Mouse (Mus musculus) midbrain, embryonic 15.5 days (tissue): ENCODE results near the gene Pgam1. TPM values are rescaled to one million over a fixed set of nuclear protein-coding genes. Genes with fewer than 3 reads are reported as not detected.
"Not testable (repeated sequence)": the region's sequence is repeated elsewhere in the genome, so short reads cannot be mapped to it uniquely, and the experiment has no call there.

Source experiments
- ATAC-seq: fragments of 200-750 bp; cut with Nextera tagmentation; replicated peaks from 2 replicates; pipeline ENCODE4 v1.8.0; 2017; ENCODE audit warnings: moderate TSS enrichment
- H3K27ac ChIP-seq: fragments of 300-500 bp; sonication (generic); 2 replicates; pipeline ENCODE4 v1.5.1; 2015; ENCODE audit warnings: mild to moderate bottlenecking, inconsistent platforms
- H3K27me3 ChIP-seq: fragments of 300-500 bp; sonication (generic); replicated peaks from 2 replicates; pipeline ENCODE4 v1.6.1; 2015; ENCODE audit warnings: inconsistent platforms
- H3K36me3 ChIP-seq: fragments of 300-500 bp; sonication (generic); replicated peaks from 2 replicates; pipeline ENCODE4 v1.6.1; 2015; ENCODE audit warnings: inconsistent platforms
- H3K4me1 ChIP-seq: fragments of 300-500 bp; sonication (generic); 2 replicates; pipeline ENCODE4 v1.6.1; 2015; ENCODE audit warnings: inconsistent platforms
- H3K4me2 ChIP-seq: fragments of 300-500 bp; sonication (generic); 2 replicates; pipeline ENCODE4 v1.6.1; 2015; ENCODE audit warnings: inconsistent platforms, mild to moderate bottlenecking, moderate library complexity
- H3K4me3 ChIP-seq: fragments of 300-500 bp; sonication (generic); 2 replicates; pipeline ENCODE4 v1.5.1; 2015; ENCODE audit warnings: mild to moderate bottlenecking, inconsistent platforms
- H3K9ac ChIP-seq: fragments of 300-500 bp; sonication (generic); 2 replicates; pipeline ENCODE4 v1.6.1; 2015; ENCODE audit warnings: mild to moderate bottlenecking, inconsistent platforms
- H3K9me3 ChIP-seq: fragments of 300-500 bp; sonication (generic); 2 replicates; pipeline ENCODE4 v1.6.1; 2016; ENCODE audit warnings: inconsistent platforms
- WGBS: fragments of 180-500 bp; shearing (Covaris S2); methylation state at CpG from one replicate; pipeline ENCODE4 v1.1.7; 2015; ENCODE audit warnings: mixed read lengths; 5-methylcytosine and 5-hydroxymethylcytosine counted together
- polyA plus RNA-seq: library from polyadenylated mRNA; unstranded; fragments of >200 nt; fragmentation: Nextera tagmentation; extraction: Ambion mirVana; gene quantifications from 2 replicates; pipeline ENCODE4 v1.2.1, GENCODE M21; 2015

Pgam1 gene
- polyA plus RNA-seq, result 484 and 515 TPM in 2 replicates

DNA sequence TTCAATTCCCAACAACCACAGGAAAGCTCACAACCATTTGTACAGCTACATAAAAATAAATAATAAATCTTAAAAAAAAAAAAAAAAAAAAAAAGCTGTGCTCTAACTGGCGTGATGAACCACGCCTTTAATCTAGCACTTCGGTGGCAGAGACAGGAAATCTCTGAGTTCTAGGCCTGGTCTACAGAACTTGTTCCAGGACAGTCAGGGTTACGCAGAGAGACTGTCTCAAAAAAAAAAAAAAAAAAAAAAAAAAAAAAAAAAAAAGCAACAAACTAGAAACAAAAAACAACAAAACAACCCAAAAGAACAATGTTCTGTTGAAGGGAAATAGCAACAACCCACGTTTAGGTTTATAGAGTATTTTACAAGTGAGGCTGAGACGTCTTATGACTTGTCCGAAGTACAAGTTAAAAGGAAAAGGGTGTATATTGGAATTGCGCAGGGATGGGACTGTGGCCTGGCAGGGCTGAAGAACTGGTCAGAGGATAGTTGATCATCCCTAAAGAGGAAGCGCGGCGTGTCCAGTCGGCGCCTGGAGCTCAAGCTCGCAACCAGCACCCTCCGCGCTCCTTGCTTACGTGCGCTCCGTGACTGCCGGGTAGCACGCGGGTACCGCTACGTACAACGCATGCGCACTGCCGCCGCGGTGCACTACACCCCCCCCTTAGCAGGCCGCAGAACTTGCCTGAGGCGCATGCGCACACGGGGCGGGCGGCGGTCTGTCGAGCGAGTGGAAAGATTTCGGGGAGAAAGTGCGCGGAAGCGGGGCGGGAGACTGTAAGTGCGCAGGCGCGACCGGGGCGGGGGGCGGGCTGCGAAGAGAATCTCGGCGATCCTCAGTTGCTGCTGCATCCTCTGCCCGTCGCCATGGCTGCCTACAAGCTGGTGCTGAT, at the start of gene Pgam1:
Gene Pgam1, plus strand, starts transcription at position 746 of the 896 bp plus-strand sequence.
- H3K9ac ChIP-seq, result peak within 1 kb of the TSS; percentile 68
- peaks cover 23% of the 10 kb centered on the region for H3K4me1 ChIP-seq
- H3K27me3 ChIP-seq, result no peaks in the 10 kb centered on the region
- peaks cover 7% of the 10 kb centered on the region; the same call in 1 of the 2 replicates for H3K36me3 ChIP-seq
- peak; percentile 93 for ATAC-seq
- H3K4me3 ChIP-seq, result peak within 1 kb of the TSS; percentile 64
- WGBS, result 5% methylated on average over 54 of the region's 54 CpGs
- H3K27ac ChIP-seq, result peak within 1 kb of the TSS; percentile 94
- H3K9me3 ChIP-seq, result no peaks in the 10 kb centered on the region
- H3K4me2 ChIP-seq, result peak within 1 kb of the TSS; percentile 88

DNA sequence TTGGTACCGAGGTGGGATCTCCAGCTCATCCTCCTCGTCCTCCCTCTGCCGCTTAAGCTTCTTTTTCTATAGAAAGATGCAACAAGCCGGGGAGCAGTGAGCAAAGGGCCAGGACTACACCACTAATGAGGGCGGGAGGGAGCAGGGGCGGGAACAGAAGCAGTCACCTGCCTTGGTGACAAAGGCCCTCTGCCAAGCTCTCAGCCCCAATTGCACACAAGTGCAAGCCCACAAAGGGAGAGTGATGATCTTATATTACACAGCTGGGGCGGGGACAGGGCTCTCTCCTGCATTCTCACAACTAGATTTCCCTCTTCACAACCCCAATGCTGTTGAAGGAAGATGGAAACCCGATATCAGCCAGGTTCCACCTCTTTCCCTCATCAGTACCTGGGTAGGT, 45.0 kb upstream of the Pgam1 start:
- H3K9me3 ChIP-seq, result no peaks in the 10 kb centered on the region
- no peak overlapping the region for H3K4me3 ChIP-seq
- no peak for ATAC-seq
- no peak overlapping the region for H3K4me2 ChIP-seq
- H3K9ac ChIP-seq, result no peak overlapping the region
- no peaks in the 10 kb centered on the region for H3K27me3 ChIP-seq
- peaks cover 32% of the 10 kb centered on the region for H3K36me3 ChIP-seq
- H3K27ac ChIP-seq, result no peak overlapping the region
- whole genome bisulfite sequencing, result 89% methylated on average over 8 of the region's 8 CpGs
- no peaks in the 10 kb centered on the region for H3K4me1 ChIP-seq

DNA sequence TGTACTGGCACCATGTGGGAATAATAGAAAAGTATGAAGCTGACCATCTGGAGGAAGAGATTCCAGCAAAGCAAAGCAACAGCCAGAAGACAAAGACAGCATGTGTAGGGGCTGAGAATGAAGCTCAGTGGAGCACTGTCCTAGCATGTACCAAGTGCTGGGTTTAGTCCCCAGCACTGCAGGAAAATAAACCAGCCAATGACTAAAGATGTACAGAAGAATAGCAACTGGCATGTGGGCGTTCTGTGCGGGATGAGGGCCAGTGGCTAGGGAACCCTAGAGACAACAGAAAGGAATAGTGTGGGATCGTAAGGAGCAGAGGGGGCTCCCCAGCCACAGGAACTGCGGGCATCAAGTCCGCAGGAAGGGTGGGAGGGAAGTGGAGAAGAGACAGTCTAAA, 42.4 kb upstream of the Pgam1 start:
- Histone ChIP-seq H3K4me3 (no peak overlapping the region), H3K4me1 (no peaks in the 10 kb centered on the region), H3K36me3 (peaks cover 42% of the 10 kb centered on the region), H3K27ac (no peak overlapping the region), H3K9me3 (no peaks in the 10 kb centered on the region), H3K27me3 (no peaks in the 10 kb centered on the region), H3K4me2 (no peak overlapping the region), H3K9ac (no peak overlapping the region)
- 96% methylated on average over 5 of the region's 5 CpGs for WGBS
- no peak for ATAC-seq

DNA sequence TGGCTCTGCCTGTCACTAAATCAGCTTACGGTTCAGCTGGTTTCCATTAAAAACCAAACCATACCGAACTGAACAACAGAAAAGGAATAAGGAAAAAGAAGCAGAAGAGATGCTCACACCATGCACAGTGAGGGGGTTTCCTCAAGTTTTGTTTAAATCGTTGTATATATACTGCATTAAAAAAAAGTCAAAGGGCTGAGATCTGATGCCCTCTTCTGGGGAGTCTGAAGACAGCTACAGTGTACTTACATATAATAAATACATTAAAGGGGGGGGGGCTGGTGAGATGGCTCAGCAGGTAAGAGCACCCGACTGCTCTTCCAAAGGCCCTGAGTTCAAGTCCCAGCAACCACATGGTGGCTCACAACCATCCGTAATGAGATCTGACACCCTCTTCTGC, 41.8 kb upstream of the Pgam1 start:
- not testable (repeated sequence) for H3K27ac ChIP-seq, H3K4me1 ChIP-seq, H3K9ac ChIP-seq, H3K9me3 ChIP-seq, ATAC-seq, H3K27me3 ChIP-seq, H3K4me2 ChIP-seq, H3K4me3 ChIP-seq
- WGBS, result 82% methylated on average over 5 of the region's 5 CpGs
- H3K36me3 ChIP-seq, result peaks cover 49% of the 10 kb centered on the region

DNA sequence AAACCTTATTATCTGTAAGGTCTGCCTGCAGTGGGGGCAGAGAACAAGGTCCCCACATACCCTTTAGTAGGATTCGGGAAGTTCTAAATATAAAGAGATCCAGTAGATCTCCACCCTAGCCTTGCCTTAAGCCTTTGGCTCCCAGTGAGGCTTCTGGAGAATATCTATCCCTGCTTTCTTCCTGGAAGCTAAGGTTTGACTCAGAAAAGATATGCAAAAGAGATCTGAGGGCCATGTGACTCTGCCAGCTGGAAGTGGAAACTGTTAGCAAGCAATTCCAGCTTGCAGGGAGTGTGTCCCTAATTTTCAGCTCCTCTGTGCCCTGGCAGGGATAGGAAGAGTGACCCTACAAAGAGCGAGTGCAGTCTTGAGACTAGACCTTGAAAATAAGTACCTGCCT, 39.4 kb upstream of the Pgam1 start:
- WGBS, result 93% methylated on average over 2 of the region's 2 CpGs
- ATAC-seq, result no peak
- H3K36me3 ChIP-seq, result peaks cover 52% of the 10 kb centered on the region

DNA sequence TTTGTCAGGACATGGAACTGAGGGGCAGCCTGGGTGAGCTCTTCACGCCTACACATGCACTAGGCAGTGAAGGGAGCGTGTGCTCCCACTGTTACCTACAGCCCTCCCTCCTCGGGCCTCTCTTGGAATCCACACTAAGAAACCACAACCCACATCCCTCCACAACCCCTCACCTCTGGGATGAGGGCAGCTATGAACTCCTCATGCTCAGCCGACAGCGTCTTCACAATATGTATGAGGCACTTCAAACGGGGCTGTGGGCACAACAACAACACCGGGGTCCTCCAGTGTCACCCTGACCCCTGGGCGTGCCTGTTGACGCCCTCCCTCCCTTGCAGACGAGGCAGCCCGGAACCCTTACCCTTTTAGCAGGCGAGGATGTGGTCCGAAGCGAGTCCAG, 37.4 kb upstream of the Pgam1 start:
- Histone ChIP-seq H3K4me3 (no peak overlapping the region), H3K27ac (no peak overlapping the region), H3K4me2 (no peak overlapping the region), H3K9ac (no peak overlapping the region), H3K9me3 (no peaks in the 10 kb centered on the region), H3K27me3 (no peaks in the 10 kb centered on the region), H3K4me1 (no peaks in the 10 kb centered on the region), H3K36me3 (peaks cover 46% of the 10 kb centered on the region)
- 92% methylated on average over 14 of the region's 14 CpGs for WGBS
- ATAC-seq, result no peak

More for the DNA sequence above, 39.4 kb upstream of the Pgam1 start:
- no peaks in the 10 kb centered on the region for H3K27me3 ChIP-seq
- H3K4me1 ChIP-seq, result no peaks in the 10 kb centered on the region
- H3K27ac ChIP-seq, result no peak overlapping the region
- no peak overlapping the region for H3K4me3 ChIP-seq
- no peaks in the 10 kb centered on the region for H3K9me3 ChIP-seq
- no peak overlapping the region for H3K9ac ChIP-seq
- H3K4me2 ChIP-seq, result no peak overlapping the region

DNA sequence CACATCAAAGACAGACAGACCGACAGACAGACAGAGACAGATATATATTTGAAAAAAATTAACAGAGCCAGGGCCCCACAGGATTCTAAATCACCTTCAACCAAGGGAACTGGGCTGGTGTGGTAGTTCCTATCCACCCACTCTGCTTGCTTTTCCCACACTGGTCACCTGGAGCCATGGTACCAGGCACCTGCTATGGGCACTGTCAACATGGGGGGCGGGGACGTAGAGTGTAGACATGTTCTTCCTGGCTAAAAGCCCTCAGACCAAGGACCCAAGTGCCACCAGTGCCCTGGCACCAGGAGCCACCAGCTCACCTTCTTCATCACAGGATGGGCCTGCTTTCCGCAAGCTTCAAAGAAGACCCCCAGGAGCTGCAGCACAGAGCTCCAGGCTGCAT, 29.9 kb upstream of the Pgam1 start:
- no peaks in the 10 kb centered on the region for H3K9me3 ChIP-seq
- no peak overlapping the region for H3K4me2 ChIP-seq
- no peaks in the 10 kb centered on the region for H3K27me3 ChIP-seq
- no peak overlapping the region for H3K27ac ChIP-seq
- H3K4me1 ChIP-seq, result no peaks in the 10 kb centered on the region
- H3K36me3 ChIP-seq, result peaks cover 39% of the 10 kb centered on the region; the same call in 1 of the 2 replicates
- H3K4me3 ChIP-seq, result no peak overlapping the region
- 95% methylated on average over 4 of the region's 4 CpGs for WGBS
- ATAC-seq, result no peak
- no peak overlapping the region for H3K9ac ChIP-seq

DNA sequence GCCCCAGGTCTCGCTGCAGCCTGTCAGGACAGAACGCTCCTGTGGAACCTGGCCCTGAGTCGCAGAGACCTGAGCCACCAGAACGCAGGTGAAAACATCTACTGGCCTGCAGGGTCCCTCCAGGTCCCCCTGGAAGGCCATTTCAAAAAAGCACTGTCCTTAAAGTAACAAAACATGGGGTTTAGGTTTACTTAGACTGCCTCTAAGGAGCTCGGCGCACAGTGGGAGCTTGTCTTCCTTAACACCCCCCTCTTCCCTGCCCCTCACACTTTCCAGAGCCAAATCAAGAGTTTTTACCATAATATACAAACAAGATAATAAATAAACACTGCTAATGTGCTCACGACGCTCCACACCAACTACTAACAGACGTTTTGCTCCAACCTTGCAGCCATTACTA, 27.8 kb upstream of the Pgam1 start:
- peaks cover 38% of the 10 kb centered on the region; the same call in 1 of the 2 replicates for H3K36me3 ChIP-seq
- no peak overlapping the region for H3K27ac ChIP-seq
- no peak overlapping the region for H3K4me3 ChIP-seq
- H3K9me3 ChIP-seq, result no peaks in the 10 kb centered on the region
- H3K27me3 ChIP-seq, result no peaks in the 10 kb centered on the region
- ATAC-seq, result no peak
- no peaks in the 10 kb centered on the region for H3K4me1 ChIP-seq
- H3K4me2 ChIP-seq, result no peak overlapping the region
- no peak overlapping the region for H3K9ac ChIP-seq
- WGBS, result 94% methylated on average over 9 of the region's 9 CpGs

DNA sequence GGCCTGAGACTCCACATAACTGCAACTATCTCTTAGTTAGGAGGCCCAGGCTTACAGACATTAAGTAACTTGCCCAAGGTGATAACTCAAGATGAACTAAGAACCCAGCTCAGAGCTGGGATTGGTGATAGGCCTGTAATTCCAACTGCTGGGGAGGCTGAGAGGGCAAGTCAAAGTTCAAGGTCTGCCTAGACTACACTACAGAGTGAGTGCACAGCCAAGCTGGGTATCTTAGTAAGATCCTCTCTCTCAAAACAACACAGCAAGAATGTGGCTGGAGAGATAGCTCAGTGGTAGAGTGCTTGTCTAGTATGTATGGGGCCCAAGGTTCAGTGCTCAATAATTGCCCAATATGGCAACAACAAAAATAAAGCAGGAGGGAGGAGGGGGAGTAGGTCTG, 23.5 kb upstream of the Pgam1 start:
- H3K4me3 ChIP-seq, result no peak overlapping the region
- H3K27me3 ChIP-seq, result no peaks in the 10 kb centered on the region
- no peak overlapping the region for H3K27ac ChIP-seq
- H3K9ac ChIP-seq, result no peak overlapping the region
- no peak overlapping the region for H3K4me2 ChIP-seq
- H3K4me1 ChIP-seq, result no peaks in the 10 kb centered on the region
- ATAC-seq, result no peak
- no peaks in the 10 kb centered on the region for H3K9me3 ChIP-seq
- H3K36me3 ChIP-seq, result peaks cover 34% of the 10 kb centered on the region; the same call in 1 of the 2 replicates

DNA sequence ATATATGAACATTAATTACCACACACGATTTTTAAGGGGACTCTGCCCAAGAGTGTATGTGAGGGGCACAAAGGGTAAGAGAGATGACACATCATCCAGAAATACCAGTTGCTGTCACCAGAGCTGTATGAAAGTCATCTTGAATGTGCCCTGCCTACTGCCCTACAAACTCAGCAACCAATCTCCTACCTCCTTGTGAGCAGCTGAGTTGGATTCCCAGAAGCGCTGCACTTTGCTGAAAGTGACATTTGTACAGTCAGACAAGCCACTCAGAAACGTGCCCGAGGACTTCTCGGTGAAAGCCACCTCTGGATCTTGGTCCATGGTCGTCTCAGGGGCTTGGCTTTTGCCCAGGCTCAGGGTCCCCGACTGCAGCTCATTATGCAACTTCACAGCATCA, 16.8 kb upstream of the Pgam1 start:
- peak overlapping the region; percentile 75 for H3K4me2 ChIP-seq
- peaks cover 22% of the 10 kb centered on the region for H3K4me1 ChIP-seq
- peak overlapping the region; percentile 42 for H3K9ac ChIP-seq
- H3K4me3 ChIP-seq, result peak overlapping the region; percentile 69
- no peaks in the 10 kb centered on the region for H3K9me3 ChIP-seq
- no peak overlapping the region for H3K27ac ChIP-seq
- peaks cover 5% of the 10 kb centered on the region; the same call in 1 of the 2 replicates for H3K36me3 ChIP-seq
- no peak for ATAC-seq
- WGBS, result 57% methylated on average over 7 of the region's 7 CpGs
- no peaks in the 10 kb centered on the region for H3K27me3 ChIP-seq

DNA sequence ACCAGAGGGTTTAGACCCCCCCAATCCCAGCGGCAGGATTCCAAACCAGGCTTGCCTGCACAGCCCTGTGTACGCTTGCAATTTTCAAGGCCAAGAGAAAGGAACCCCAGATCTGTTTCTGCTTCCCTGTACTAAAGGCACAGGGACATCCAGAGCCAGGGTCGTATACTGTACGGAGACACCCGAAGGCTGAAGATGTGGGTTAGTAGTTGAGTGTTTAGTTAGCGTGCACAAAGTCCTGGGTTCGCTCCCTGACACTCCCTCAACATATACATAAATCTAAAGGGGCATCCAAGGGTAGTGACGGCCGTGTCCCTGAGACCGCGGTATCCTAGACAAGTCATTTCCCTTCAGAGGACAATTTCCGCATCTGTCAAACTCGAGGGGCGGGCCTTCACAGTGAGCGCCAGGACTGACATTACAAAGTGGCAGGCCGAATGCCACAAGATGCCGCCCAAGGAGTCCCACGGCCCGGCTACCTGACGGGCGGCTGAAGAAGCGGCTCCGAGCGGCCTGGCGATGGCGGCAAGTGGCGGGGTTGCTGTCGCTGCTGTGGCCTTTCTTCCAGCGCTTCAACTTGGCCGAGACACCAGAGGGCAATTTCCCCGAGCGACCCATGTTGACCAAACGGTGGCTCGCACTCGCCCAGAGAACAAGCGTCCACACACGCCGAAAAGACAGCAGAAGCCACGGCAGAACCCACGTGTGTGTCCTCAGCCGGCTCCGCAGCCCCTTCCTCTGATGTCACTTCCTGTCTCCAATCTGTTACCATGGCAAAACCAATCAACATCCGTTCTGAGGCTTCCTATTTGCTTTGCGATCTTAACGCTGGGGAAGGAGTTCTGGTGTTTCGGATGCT, 16.0 kb upstream of the Pgam1 start, which contains the start of gene Rrp12:
Gene Rrp12, minus strand, starts transcription at position 714 of the 859 bp plus-strand sequence.
- WGBS, result 1% methylated on average over 46 of the region's 46 CpGs

DNA sequence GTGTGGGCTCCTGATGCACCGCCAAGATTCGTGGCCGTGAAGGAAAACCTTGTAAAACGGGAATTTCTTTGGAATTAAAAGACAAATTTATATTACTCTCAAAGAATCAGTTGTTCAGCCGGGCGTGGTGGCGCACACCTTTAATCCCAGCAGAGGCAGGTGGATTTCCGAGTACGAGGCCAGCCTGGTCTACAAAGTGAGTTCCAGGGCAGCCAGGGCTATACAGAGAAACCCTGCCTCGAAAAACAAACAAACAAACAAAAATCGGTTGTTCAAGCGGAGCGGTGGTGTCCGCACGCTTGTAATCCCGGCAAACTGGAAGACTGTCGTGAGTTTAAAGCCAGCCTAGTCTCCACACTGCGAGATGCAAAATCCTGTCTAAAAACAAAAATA, 15.4 kb upstream of the Pgam1 start:
- ATAC-seq, result peak; percentile 53; the same call in 1 of the 2 replicates
- H3K4me1 ChIP-seq, result peaks cover 22% of the 10 kb centered on the region

More for the DNA sequence above, 16.0 kb upstream of the Pgam1 start, which contains the start of gene Rrp12:
- H3K36me3 ChIP-seq, result 0 out of 2 replicates have a peak, but pooled peaks cover 3% of the 10 kb centered on the region
- ATAC-seq, result peak; percentile 98
- no peaks in the 10 kb centered on the region for H3K27me3 ChIP-seq
- peak within 1 kb of the TSS; percentile 69 for H3K4me3 ChIP-seq
- peak within 1 kb of the TSS; percentile 25 for H3K27ac ChIP-seq
- peak within 1 kb of the TSS; percentile 42 for H3K9ac ChIP-seq
- peak within 1 kb of the TSS; percentile 75 for H3K4me2 ChIP-seq
- peaks cover 22% of the 10 kb centered on the region for H3K4me1 ChIP-seq
- H3K9me3 ChIP-seq, result no peaks in the 10 kb centered on the region

More for the DNA sequence above, 15.4 kb upstream of the Pgam1 start:
- WGBS, result 17% methylated on average over 18 of the region's 18 CpGs
- Histone ChIP-seq H3K9me3 (no peaks in the 10 kb centered on the region), H3K36me3 (0 out of 2 replicates have a peak, but pooled peaks cover 3% of the 10 kb centered on the region), H3K4me2 (peak overlapping the region; percentile 75), H3K27ac (peak overlapping the region; percentile 25; the same call in 1 of the 2 replicates), H3K4me3 (peak overlapping the region; percentile 69), H3K9ac (peak overlapping the region; percentile 34; the same call in 1 of the 2 replicates), H3K27me3 (no peaks in the 10 kb centered on the region)
